Mouse (Mus musculus): ENCODE data around the gene Foxs1.

Foxs1 gene

GRCm38 (mm10) chr2:152933048-152933447 is at the start of gene Foxs1:
Foxs1 (minus strand) TSS chr2:152933208.
- no peak for DNase-seq (ENCODE audit: low spot score in 2 of 2)

DNA sequence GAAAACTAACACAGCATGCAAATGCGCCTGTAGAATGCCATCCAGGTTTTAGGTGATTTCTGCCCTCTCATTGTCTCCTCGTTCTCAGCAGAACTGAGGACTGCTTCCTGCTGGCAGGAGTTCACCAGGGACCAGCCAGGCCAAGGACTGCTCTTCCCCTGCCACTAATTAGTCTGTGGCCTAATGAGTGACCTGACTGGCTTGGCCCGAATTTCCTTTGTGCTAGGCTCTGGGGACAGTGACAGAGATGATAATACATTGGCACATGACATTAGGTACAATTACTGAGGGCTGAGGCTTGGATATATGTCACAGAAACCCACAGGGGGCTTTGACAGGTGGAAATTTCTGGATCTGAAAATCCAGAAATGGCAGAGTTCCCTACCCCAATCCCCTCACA is 44.0 kb upstream of the Foxs1 start:
- no peak for DNase-seq (ENCODE audit: low spot score in 2 of 2)

DNA sequence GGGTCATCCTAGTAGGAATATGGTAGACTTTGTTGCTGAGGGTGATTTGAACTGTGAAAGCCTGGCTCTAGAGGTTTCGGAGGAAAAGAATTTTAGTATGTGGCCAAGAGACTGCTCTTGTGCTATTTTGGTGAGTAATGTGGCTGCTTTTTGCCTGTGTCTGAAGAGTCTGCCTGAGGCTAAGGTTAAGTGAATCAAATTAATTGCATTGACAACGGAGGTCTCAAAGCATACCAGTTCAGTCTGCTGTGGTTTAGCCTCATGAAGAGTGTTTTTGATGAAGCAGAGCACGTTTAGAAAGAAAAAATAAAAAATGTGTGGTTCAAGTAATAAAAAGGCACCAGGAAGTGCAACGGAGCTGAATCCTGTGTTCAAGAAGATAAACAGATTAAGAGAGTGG is 32.5 kb upstream of the Foxs1 start:
- DNase-seq (ENCODE audit: low spot score in 2 of 2): no peak

DNA sequence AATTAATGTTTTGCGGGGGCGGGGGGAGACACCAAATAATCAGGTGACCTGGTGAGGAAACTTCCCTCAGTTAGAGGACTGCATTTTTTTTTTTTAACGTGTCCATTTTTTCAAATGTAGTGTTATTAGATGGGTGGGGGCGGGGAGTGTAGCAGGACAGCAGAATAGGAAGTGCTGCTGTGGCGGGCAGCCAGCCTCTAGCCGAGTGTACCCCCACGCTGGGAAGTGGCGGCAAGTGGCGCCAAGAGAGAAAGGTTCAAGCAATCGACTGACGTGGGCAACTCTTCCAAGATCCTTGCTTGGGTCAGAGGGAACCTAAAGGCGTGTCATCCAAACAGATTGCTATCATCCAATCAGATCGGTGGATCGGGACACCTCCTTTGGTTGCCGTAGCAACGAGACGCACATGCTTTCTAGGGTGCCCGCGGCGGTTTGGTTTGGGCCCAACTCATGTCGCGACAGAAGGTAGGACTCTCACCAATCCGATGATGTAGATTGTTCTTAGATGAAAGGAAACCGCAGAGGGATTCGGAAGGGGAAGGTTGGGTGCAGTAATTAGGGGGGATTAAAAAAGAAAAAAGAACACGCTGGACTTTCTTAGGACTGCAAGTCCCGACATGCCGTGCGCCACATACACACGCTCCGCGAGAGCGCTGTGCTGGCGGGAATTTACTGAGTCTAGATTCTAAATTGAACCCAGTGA is 29.2 kb upstream of the Foxs1 start, which contains the start of gene Ttll9:
Gene Ttll9, plus strand, starts transcription at position 395 of the 703 bp plus-strand sequence.
- peak; percentile 41 to 55 for DNase-seq (ENCODE audit: low spot score in 2 of 2)

DNA sequence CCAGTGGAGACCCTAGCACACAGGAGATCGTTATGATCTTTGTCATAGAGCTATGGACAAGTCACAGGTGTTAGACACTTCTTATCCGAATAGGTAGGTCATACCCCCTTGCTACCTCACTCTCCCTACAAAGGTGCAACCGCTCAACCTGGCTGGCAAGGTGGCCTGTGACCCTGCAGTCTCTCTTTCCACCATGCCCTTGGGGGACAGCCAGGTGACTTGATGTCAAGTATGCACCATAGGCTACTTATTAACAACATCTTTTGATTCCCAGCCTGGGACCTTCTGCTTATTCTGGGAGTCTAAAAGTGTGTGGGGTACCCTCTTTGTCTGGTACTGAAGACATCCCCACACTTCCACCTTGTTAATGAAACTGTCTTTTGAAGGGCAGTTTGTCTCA is 25.1 kb upstream of the Foxs1 start:
- no peak for DNase-seq (ENCODE audit: low spot score in 2 of 2)

GRCm38 (mm10) chr2:152951850-152952720 is 19.1 kb upstream of the Foxs1 start:
- no peak for DNase-seq (ENCODE audit: low spot score in 2 of 2)

DNA sequence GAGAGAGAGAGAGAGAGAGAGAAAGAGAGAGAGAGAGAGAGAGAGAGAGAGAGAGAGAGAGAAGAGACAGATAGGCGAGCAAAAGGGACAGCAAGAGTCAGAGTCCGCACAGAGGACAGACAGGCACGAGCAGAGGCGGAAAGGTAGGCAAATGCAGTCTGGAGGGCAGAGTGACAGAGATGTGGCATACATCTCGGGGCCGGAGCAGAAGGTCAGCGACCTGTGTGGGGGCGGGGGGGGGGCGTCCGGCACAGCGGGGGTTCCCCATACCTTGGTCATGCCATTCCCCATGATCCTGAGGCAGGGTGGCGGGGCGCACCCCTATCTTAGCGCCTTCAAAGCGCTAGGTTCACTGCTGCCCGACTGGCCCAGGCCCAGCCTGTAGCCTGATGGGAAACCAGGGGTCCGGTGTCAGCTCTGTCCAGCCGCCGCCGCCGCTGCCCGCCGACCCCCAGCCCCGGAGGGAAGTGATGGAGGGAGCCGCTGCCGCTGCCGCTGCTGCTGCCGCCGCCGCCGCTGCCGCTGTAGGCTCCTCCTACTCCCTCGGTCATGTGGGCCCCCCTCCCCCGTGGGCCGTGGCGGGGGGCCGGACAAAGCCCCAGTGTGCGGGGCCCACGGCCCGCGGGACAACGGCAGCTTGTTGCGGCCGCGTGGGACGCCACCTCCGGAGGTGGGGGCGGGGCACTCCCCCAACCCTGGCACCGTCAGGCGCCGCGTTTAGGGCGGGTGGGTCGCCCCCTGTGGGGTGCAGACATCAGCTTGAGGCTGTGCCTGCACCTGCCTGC is 18.2 kb upstream of the Foxs1 start, which contains the start of gene Dusp15:
Gene Dusp15, minus strand, starts transcription at position 634 of the 785 bp plus-strand sequence.
- no peak for DNase-seq (ENCODE audit: low spot score in 2 of 2)

DNA sequence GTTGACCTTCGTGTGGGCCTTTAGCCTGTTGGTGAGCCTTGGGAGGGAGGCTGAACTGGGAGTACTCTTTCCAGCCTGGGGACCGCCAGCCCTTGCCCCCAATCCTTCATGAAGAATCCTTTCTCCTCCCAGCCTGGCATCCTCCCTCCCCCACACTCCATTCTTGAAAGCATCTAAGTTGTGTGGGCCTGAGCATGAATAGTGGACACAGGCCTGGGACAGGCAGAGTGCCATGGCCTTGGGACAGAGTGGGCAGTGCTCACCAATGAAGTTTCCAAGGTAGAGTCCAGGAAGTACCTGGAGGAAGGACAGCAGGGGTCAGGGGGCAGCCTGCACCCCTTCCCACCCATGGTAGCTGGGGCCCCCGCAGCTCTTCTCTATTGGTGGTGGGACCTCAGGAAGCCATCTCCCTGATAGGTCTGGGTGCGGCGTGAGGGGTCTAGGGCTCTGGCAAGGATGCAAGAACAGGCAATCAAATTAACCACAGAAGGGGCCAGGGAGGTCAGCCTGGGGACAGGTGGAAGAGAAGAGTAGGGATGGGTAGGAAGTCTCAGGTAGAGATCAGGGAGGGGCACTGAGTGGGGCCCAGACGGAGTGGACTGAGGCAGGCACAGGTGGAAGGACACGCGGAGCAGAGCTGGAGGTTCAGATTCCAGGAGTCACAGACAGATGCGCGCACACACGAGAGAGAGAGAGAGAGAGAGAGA is 17.5 kb upstream of the Foxs1 start:
- no peak for DNase-seq (ENCODE audit: low spot score in 2 of 2)

DNA sequence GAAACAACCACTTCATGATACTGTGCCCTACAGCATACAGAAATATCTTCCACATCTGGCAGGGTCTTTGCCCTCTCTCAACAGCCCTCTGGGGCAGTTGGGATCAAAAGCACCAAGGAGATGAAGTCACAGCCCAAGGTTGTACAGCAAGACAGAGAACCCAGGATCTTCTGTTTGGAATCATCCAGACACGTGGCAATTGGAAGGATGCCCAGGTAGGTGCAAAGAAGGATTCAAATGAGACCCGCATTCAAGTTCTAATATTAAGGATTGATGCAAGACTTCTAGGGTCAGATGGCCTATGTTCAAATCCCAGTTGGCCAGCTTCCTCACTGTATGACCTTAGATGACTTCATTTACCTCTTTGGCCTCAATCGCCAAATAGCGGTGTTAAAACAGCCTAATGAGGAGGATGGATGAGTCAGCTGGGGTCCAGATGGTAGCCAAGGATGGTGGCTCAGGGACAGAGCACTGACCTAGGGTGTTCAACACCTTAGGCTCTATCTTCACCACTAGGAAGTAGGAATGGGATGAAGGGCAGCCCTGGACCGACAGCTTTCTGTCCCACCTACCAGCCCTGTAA is 15.5 kb upstream of the Foxs1 start:
- no peak for DNase-seq (ENCODE audit: low spot score in 2 of 2)

GRCm38 (mm10) chr2:152947098-152947497 is 14.1 kb upstream of the Foxs1 start:
- no peak for DNase-seq (ENCODE audit: low spot score in 2 of 2)

DNA sequence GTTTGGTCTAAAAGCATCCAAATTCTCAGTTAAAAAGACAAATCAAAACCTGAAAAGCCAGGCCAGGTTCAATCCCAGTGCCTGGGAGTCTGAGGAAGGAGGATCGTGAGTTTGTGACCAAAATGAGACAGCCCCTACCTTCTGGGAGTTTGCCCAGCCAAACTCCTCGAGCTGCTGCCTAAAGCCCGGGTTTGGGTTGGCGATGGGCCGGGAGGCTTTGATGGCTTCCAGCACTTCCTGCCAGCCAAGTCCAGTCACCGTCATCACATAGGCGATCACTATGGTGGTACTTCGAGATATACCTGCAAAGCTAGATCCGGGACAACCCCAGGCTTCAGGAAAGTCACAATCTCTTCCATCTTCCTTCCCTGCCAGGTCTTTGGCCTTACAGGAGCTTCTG is 11.0 kb upstream of the Foxs1 start:
- DNase-seq (ENCODE audit: low spot score in 2 of 2): no peak

GRCm38 (mm10) chr2:152943568-152943967 is 10.6 kb upstream of the Foxs1 start:
- no peak for DNase-seq (ENCODE audit: low spot score in 2 of 2)

DNA sequence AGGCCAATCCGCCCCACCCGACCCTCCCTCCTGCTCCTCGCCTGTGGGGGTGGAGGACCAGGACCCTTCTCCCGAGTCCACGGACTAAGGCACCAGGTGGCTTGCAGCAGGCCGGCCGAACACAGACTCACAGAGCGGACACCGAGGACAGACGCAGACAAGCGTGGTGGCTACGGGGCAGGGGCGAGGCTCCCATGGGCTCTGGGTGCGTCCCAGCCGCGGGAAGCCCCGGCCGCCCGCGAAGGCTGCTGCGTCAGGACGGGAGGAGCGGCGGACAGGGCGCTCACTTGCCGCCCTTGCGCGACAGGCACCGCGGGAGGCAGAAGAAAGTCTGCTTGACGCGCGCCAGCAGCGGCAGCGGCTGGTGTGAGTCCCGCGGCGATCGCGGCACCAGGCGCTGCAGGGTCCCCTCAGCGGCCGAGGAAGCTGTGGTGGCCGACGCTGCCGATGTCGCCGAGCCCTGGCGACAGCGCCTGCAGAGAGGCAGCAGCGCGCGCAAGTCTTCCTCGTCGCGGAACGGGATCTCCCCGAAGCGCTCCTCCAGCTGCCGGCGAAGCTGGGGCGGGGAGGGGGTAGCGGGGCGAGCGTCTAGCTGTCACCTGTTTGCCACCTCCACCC is 10.0 kb upstream of the Foxs1 start:
- DNase-seq (ENCODE audit: low spot score in 2 of 2): no peak

- no peak for DNase-seq (ENCODE audit: low spot score in 2 of 2)
Measured at GRCm38 (mm10) chr2:152941776-152942175, 8.8 kb upstream of the Foxs1 start.

- no peak for DNase-seq (ENCODE audit: low spot score in 2 of 2)
Measured at GRCm38 (mm10) chr2:152941106-152941505, 8.1 kb upstream of the Foxs1 start.

DNA sequence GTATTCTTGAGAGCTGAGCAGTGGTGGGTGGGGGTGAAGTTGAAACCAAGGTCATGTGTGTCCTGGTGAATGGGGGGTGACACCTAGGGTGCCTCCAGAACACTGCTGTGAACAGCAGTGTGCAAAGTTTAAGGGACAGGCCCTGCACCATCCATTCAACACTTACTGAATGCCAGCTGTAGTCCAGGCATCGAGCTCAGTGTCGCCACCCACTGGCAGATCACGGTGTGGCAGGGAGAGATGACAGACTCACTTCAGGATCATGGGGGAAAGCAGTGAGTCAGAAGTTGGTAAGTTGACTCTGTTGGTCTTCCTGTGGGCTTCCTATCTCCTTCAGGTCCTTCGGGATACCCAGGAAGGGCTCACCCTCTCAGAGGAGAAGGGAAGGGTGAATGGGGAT is 6.8 kb upstream of the Foxs1 start:
- DNase-seq (ENCODE audit: low spot score in 2 of 2): no peak

DNA sequence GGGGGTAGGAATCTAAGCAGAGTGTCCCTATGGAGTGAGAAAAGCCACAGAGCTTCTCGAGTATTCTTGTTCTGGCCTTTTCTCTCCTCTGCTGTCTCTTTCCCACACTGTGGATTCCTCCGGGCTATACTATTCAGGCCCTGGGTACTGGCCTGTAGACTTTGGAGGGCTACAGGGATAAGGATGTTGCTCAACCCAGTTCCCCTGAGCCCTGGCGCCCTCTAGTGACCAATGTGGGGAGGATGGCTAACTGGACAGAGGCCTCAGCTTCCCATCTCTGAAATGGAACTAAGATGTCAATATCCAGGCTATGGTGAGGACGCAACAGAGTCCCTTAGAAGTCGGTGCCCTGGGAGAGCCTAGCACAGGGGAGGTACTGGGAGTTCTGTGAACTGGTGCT is 606 bp upstream of the Foxs1 start:
- DNase-seq (ENCODE audit: low spot score in 2 of 2): peak in 1 of 2 experiments; percentile 39

GRCm38 (mm10) chr2:152931456-152932160 is 1.4 kb downstream of the Foxs1 start:
- DNase-seq (ENCODE audit: low spot score in 2 of 2): no peak

- DNase-seq (ENCODE audit: low spot score in 2 of 2): no peak
Measured at GRCm38 (mm10) chr2:152930276-152930675, 2.7 kb downstream of the Foxs1 start.

GRCm38 (mm10) chr2:152928988-152929370 is 4.0 kb downstream of the Foxs1 start:
- DNase-seq (ENCODE audit: low spot score in 2 of 2): no peak

All from urinary bladder, adult 18-20 months (tissue).